ENCODE assay signal across 10 mouse cellular contexts in genomic region chr7:70505671-70506181, GRCm38 (mm10).
DNase-seq lines count a peak whose midpoint lies in the region; ATAC-seq and TF ChIP-seq lines count a peak whose summit lies in the region.
"Had no signal": no experiment of that assay in that cellular context is flagged by ENCODE, and none has a peak within 500 bp of the region (broad histone marks: within the 10 kb centered on the region; RNA-seq: fewer than 3 reads in every experiment).

No protein-coding gene starts in this region.

- 19% methylated on average over 7 of the region's 7 CpGs for WGBS in midbrain, embryonic 14.5 days
- WGBS in midbrain, embryonic 11.5 days = 20% methylated on average over 7 of the region's 7 CpGs
- WGBS in intestine, embryonic 16.5 days = 10% methylated on average over 7 of the region's 7 CpGs
- 11% methylated on average over 7 of the region's 7 CpGs for WGBS in limb, embryonic 14.5 days

- H3K4me2 ChIP-seq in midbrain, embryonic 14.5 days (ENCODE audit: low read length) = no peak overlapping the region
- no peak overlapping the region for H3K4me2 ChIP-seq in midbrain, embryonic 11.5 days
- no peak overlapping the region for H3K4me2 ChIP-seq in intestine, embryonic 16.5 days (ENCODE audit: low read depth, low read length)
- H3K4me2 ChIP-seq in limb, embryonic 14.5 days (replicated peaks; ENCODE audit: low read depth, low read length, severe bottlenecking) = no peak overlapping the region

- TF ChIP-seq POLR2A in limb, embryonic 14.5 days (IDR thresholded peaks at IDR 0.05; ENCODE audit: borderline replicate concordance, extremely low read depth, insufficient read depth, insufficient read length) = no peak

- ATAC-seq in midbrain, embryonic 14.5 days (ENCODE audit: low FRiP score, low TSS enrichment) = no peak
- ATAC-seq in midbrain, embryonic 11.5 days (ENCODE audit: low FRiP score) = no peak
- ATAC-seq in intestine, embryonic 16.5 days = peak; percentile 85
- no peak for ATAC-seq in limb, embryonic 14.5 days (ENCODE audit: low FRiP score, low read depth)
- no peak for ATAC-seq in CD4-positive, CD25-positive, alpha-beta regulatory T cell, adult 4 months

- H3K4me1 ChIP-seq in midbrain, embryonic 14.5 days (ENCODE audit: control insufficient read depth, insufficient read depth, low read length) = 0 out of 2 replicates have a peak, but pooled peaks cover 4% of the 10 kb centered on the region
- H3K4me1 ChIP-seq in midbrain, embryonic 11.5 days (ENCODE audit: control insufficient read depth, insufficient read depth, low read length) = peaks cover 5% of the 10 kb centered on the region
- peaks cover 18% of the 10 kb centered on the region for H3K4me1 ChIP-seq in intestine, embryonic 16.5 days (ENCODE audit: control insufficient read depth, insufficient read depth, low read length)
- peaks cover 4% of the 10 kb centered on the region for H3K4me1 ChIP-seq in limb, embryonic 14.5 days (ENCODE audit: control insufficient read depth, insufficient read depth, low read length)

- H3K27me3 ChIP-seq in midbrain, embryonic 14.5 days (ENCODE audit: control insufficient read depth, insufficient read depth, low read length) = no peaks in the 10 kb centered on the region
- H3K27me3 ChIP-seq in midbrain, embryonic 11.5 days (ENCODE audit: control insufficient read depth, insufficient read depth, low read length) = no peaks in the 10 kb centered on the region
- 0 out of 2 replicates have a peak, but pooled peaks cover 2% of the 10 kb centered on the region for H3K27me3 ChIP-seq in intestine, embryonic 16.5 days (replicated peaks; ENCODE audit: control insufficient read depth, insufficient read depth, low read length)
- H3K27me3 ChIP-seq in limb, embryonic 14.5 days (ENCODE audit: control insufficient read depth, insufficient read depth, low read length) = no peaks in the 10 kb centered on the region

- no peak overlapping the region for H3K27ac ChIP-seq in midbrain, embryonic 14.5 days (replicated peaks; ENCODE audit: low read depth, low read length)
- no peak overlapping the region for H3K27ac ChIP-seq in midbrain, embryonic 11.5 days (ENCODE audit: low read depth, low read length)
- no peak overlapping the region for H3K27ac ChIP-seq in intestine, embryonic 16.5 days (ENCODE audit: low read length)
- no peak overlapping the region for H3K27ac ChIP-seq in limb, embryonic 14.5 days (replicated peaks; ENCODE audit: low read depth, low read length)

- no peaks in the 10 kb centered on the region for H3K36me3 ChIP-seq in midbrain, embryonic 14.5 days (ENCODE audit: control insufficient read depth, insufficient read depth, low read length)
- H3K36me3 ChIP-seq in midbrain, embryonic 11.5 days (ENCODE audit: control insufficient read depth, insufficient read depth, low read length) = no peaks in the 10 kb centered on the region
- H3K36me3 ChIP-seq in intestine, embryonic 16.5 days (ENCODE audit: control insufficient read depth, insufficient read depth, low read length) = no peaks in the 10 kb centered on the region
- no peaks in the 10 kb centered on the region for H3K36me3 ChIP-seq in limb, embryonic 14.5 days (ENCODE audit: control insufficient read depth, insufficient read depth, low read length)

- no peak overlapping the region for H3K9ac ChIP-seq in midbrain, embryonic 14.5 days (replicated peaks; ENCODE audit: low read length)
- no peak overlapping the region for H3K9ac ChIP-seq in midbrain, embryonic 11.5 days (ENCODE audit: low read length)
- H3K9ac ChIP-seq in intestine, embryonic 16.5 days (ENCODE audit: low read depth, low read length) = no peak overlapping the region
- no peak overlapping the region for H3K9ac ChIP-seq in limb, embryonic 14.5 days (ENCODE audit: low read depth, low read length, severe bottlenecking)

- H3K9me3 ChIP-seq in midbrain, embryonic 14.5 days (ENCODE audit: control insufficient read depth, low read length) = no peaks in the 10 kb centered on the region
- H3K9me3 ChIP-seq in midbrain, embryonic 11.5 days (ENCODE audit: control insufficient read depth, low read length) = no peaks in the 10 kb centered on the region
- H3K9me3 ChIP-seq in intestine, embryonic 16.5 days (ENCODE audit: control insufficient read depth, low read length) = no peaks in the 10 kb centered on the region
- no peaks in the 10 kb centered on the region for H3K9me3 ChIP-seq in limb, embryonic 14.5 days (ENCODE audit: control insufficient read depth, low read length)

- no peak overlapping the region for H3K4me3 ChIP-seq in midbrain, embryonic 14.5 days (replicated peaks; ENCODE audit: low read depth, low read length)
- H3K4me3 ChIP-seq in midbrain, embryonic 11.5 days (ENCODE audit: low read depth, low read length) = no peak overlapping the region
- H3K4me3 ChIP-seq in intestine, embryonic 16.5 days (ENCODE audit: low read length) = no peak overlapping the region
- no peak overlapping the region for H3K4me3 ChIP-seq in limb, embryonic 14.5 days (replicated peaks; ENCODE audit: low read length)
- H3K4me3 ChIP-seq: erythroblast, embryonic 14.5 days; myocyte had no signal

- DNase-seq in midbrain, embryonic 14.5 days = peak; percentile 3
- DNase-seq in midbrain, embryonic 11.5 days (ENCODE audit: low spot score, missing footprints) = no peak
- peak; percentile 38 for DNase-seq in limb, embryonic 14.5 days (ENCODE audit: low spot score)
- no peak for DNase-seq in cerebellum, adult 9-10 months
- no peak for DNase-seq in right cerebral cortex, postnatal 4 days
- no peak for DNase-seq in gastrocnemius, postnatal 4 days (ENCODE audit: low spot score in 2 of 2)

Comparison
In these comparisons a context has a peak if more than half of its experiments do, and no peak if none do; other contexts are left out.
1. DNase-seq: peak in midbrain, embryonic 14.5 days (single experiment) and limb, embryonic 14.5 days (single experiment); none in midbrain, embryonic 11.5 days (single experiment), cerebellum, adult 9-10 months (single experiment), right cerebral cortex, postnatal 4 days (single experiment) and gastrocnemius, postnatal 4 days (0 of 2).